Mouse (Mus musculus) myocyte (in vitro differentiated cells): ENCODE results near the gene Bcl9.

Source experiments
- CEBPB ChIP-seq: IDR thresholded peaks from 2 replicates; pipeline ENCODE4 v1.6.1; 2011; ENCODE audit warnings: mild to moderate bottlenecking, moderate library complexity; ENCODE audit not compliant: poor library complexity, insufficient read depth, severe bottlenecking
- E2F4 ChIP-seq: IDR thresholded peaks from one replicate; pipeline ENCODE4 v1.6.1; 2011; ENCODE audit warnings: mild to moderate bottlenecking, control low read depth, moderate library complexity; ENCODE audit not compliant: insufficient read depth
- MAX ChIP-seq: IDR thresholded peaks from one replicate; pipeline ENCODE4 v1.6.1; 2011; ENCODE audit warnings: low read depth, mild to moderate bottlenecking, control low read depth
- MYOD1 ChIP-seq, 3 experiments: IDR thresholded peaks; one replicate each; pipeline ENCODE4 v1.6.1; 2011; ENCODE audit warnings: control low read depth in 2 of 3, low read depth in 2 of 3, mild to moderate bottlenecking in 2 of 3, moderate library complexity in 1 of 3; ENCODE audit not compliant: insufficient read length in 2 of 3, control insufficient read depth in 1 of 3
- MYOG ChIP-seq, 3 experiments: IDR thresholded peaks; one replicate each; pipeline ENCODE4 v1.6.1; 2011; ENCODE audit warnings: control low read depth in 2 of 3, low read depth in 2 of 3, mild to moderate bottlenecking in 2 of 3; ENCODE audit not compliant: insufficient read length in 2 of 3, control insufficient read depth in 1 of 3, insufficient read depth in 1 of 3
- POLR2A ChIP-seq: IDR thresholded peaks from one replicate; pipeline ENCODE4 v1.6.1; 2011; ENCODE audit warnings: low read depth, mild to moderate bottlenecking, control low read depth, moderate library complexity; ENCODE audit not compliant: insufficient read length
- POLR2AphosphoS2 ChIP-seq: IDR thresholded peaks from one replicate; pipeline ENCODE4 v1.6.1; 2011; ENCODE audit warnings: low read depth, control low read depth; ENCODE audit not compliant: insufficient read length
- REST ChIP-seq: IDR thresholded peaks from one replicate; pipeline ENCODE4 v1.6.1; 2011; ENCODE audit warnings: mild to moderate bottlenecking, control low read depth, moderate library complexity; ENCODE audit not compliant: insufficient read depth, insufficient read length
- SRF ChIP-seq: IDR thresholded peaks from one replicate; pipeline ENCODE4 v1.6.1; 2011; ENCODE audit warnings: low read depth; ENCODE audit not compliant: control insufficient read depth, insufficient read length
- TCF12 ChIP-seq: IDR thresholded peaks from one replicate; pipeline ENCODE4 v1.6.1; 2011; ENCODE audit warnings: mild to moderate bottlenecking, control low read depth; ENCODE audit not compliant: poor library complexity, insufficient read depth, severe bottlenecking
- TCF3 ChIP-seq: IDR thresholded peaks from one replicate; pipeline ENCODE4 v1.6.1; 2011; ENCODE audit warnings: low read depth, control low read depth; ENCODE audit not compliant: insufficient read length
- USF1 ChIP-seq: IDR thresholded peaks from one replicate; pipeline ENCODE4 v1.6.1; 2011; ENCODE audit warnings: low read depth, mild to moderate bottlenecking, control low read depth, moderate library complexity

DNA sequence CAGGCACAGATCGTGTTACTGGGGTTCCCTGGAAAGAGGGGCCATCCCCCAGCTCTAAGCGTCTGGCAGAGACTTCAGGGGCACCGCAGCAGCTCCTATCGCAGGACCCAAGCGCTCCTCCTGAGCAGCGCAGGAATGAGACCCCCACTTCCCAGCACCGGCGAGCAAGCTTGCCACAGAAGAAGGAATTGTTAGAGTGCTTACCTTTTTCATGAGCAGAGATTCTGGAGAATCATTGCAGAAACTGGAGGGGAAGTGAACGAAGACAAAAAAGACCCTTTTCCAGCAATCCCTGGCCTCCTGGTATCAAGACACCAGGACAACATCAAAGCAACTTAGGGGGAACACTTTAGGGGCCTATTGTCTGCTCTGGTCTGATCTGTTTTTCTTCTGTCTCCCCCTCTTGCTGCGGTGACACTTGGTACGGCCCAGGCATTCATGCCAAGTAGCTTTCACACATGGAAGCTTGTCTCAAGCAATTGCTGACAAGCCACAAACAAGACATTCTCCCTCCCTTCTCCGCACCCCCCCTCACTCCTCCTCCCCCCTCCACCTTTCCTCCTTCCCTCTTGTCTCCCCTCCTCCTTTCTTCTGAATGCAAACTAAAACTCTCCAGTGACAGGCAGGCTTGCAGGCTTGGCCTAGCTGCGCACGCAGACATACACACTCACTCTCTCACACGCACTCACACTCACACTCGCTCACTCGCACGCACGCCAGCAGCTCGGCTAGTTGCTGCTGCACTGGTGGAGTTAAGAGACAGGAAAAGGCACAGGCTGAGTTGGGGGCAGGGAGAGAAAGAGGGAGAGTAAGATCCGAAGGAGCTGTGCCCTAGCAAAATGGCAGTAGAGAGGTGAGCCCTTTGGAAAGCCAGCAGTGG is at the start of gene Bcl9:
- TF ChIP-seq POLR2A (peak; percentile 29), E2F4 (no peak), MYOG (IDR thresholded peaks at IDR 0.05; ENCODE audit: control insufficient read depth in 1 of 3, insufficient read depth in 1 of 3, insufficient read length in 2 of 3, low read depth in 2 of 3) (no peak), TCF3 (no peak), TCF12 (no peak), MAX (no peak), USF1 (no peak), SRF (no peak), POLR2AphosphoS2 (no peak), CEBPB (no peak), MYOD1 (IDR thresholded peaks at IDR 0.05; ENCODE audit: control insufficient read depth in 1 of 3, insufficient read length in 2 of 3, low read depth in 2 of 3) (no peak), REST (no peak)
